21 mouse cellular contexts compared by ENCODE assay signal in genomic region chrX:137190122-137190521, GRCm38 (mm10).
DNase-seq lines count a peak whose midpoint lies in the region; ATAC-seq lines count a peak whose summit lies in the region.
"Had no signal": no experiment of that assay in that cellular context is flagged by ENCODE, and none has a peak within 500 bp of the region (broad histone marks: within the 10 kb centered on the region; RNA-seq: fewer than 3 reads in every experiment).

No protein-coding gene starts in this region.

- H3K36me3 ChIP-seq in intestine, embryonic 16.5 days (ENCODE audit: control insufficient read depth, insufficient read depth, low read length) = no peaks in the 10 kb centered on the region
- H3K36me3 ChIP-seq: embryonic facial prominence, embryonic 15.5 days; heart, embryonic 10.5 days; hindbrain, embryonic 10.5 days; limb, embryonic 12.5 days; liver, embryonic 12.5 days; neural tube, embryonic 12.5 days had no signal

- DNase-seq in frontal cortex, postnatal 25 days (ENCODE audit: low spot score in 2 of 2) = no peak
- peak; percentile 2 for DNase-seq in layer of hippocampus, adult 9-11 months
- no peak for DNase-seq in layer of hippocampus, postnatal 10 days (ENCODE audit: low spot score in 2 of 2)
- DNase-seq in 416B (ENCODE audit: low read depth) = peak; percentile 34
- DNase-seq in adipocyte (ENCODE audit: low spot score) = peak; percentile 10
- no peak for DNase-seq in B cell, adult 2 months
- DNase-seq: adrenal gland, postnatal 25 days; cerebellum, adult 8-10 months; gastrocnemius, postnatal 36 days; kidney, postnatal 4 days; lung, adult 2 months; thymus, postnatal 36 days had no signal

- WGBS in intestine, embryonic 16.5 days = 45% methylated on average over 1 of the region's 1 CpGs

- H3K4me1 ChIP-seq in intestine, embryonic 16.5 days (ENCODE audit: control insufficient read depth, insufficient read depth, low read length) = no peaks in the 10 kb centered on the region
- H3K4me1 ChIP-seq: embryonic facial prominence, embryonic 15.5 days; heart, embryonic 10.5 days; hindbrain, embryonic 10.5 days; limb, embryonic 12.5 days; liver, embryonic 12.5 days; megakaryocyte, embryonic 14.5 days; neural tube, embryonic 12.5 days had no signal

- no peaks in the 10 kb centered on the region for H3K9me3 ChIP-seq in intestine, embryonic 16.5 days (ENCODE audit: control insufficient read depth, low read length)
- H3K9me3 ChIP-seq: embryonic facial prominence, embryonic 15.5 days; heart, embryonic 10.5 days; hindbrain, embryonic 10.5 days; limb, embryonic 12.5 days; liver, embryonic 12.5 days; megakaryocyte, embryonic 14.5 days; neural tube, embryonic 12.5 days had no signal

- peak; percentile 76 for ATAC-seq in frontal cortex, adult (ENCODE audit: low TSS enrichment)
- ATAC-seq in intestine, embryonic 16.5 days = no peak
- ATAC-seq: liver, embryonic 12.5 days had no signal

- no peak overlapping the region for H3K4me2 ChIP-seq in intestine, embryonic 16.5 days (ENCODE audit: low read depth, low read length)
- H3K4me2 ChIP-seq: embryonic facial prominence, embryonic 15.5 days; limb, embryonic 12.5 days; liver, embryonic 12.5 days; neural tube, embryonic 12.5 days had no signal

- no peak overlapping the region for H3K9ac ChIP-seq in intestine, embryonic 16.5 days (ENCODE audit: low read depth, low read length)
- H3K9ac ChIP-seq: embryonic facial prominence, embryonic 15.5 days; limb, embryonic 12.5 days; liver, embryonic 12.5 days; neural tube, embryonic 12.5 days had no signal

- no peak overlapping the region for H3K4me3 ChIP-seq in intestine, embryonic 16.5 days (ENCODE audit: low read length)
- H3K4me3 ChIP-seq: embryonic facial prominence, embryonic 15.5 days; heart, embryonic 10.5 days; hindbrain, embryonic 10.5 days; limb, embryonic 12.5 days; liver, embryonic 12.5 days; megakaryocyte, embryonic 14.5 days; neural tube, embryonic 12.5 days had no signal

- no peaks in the 10 kb centered on the region for H3K27me3 ChIP-seq in intestine, embryonic 16.5 days (replicated peaks; ENCODE audit: control insufficient read depth, insufficient read depth, low read length)
- H3K27me3 ChIP-seq: embryonic facial prominence, embryonic 15.5 days; liver, embryonic 12.5 days; neural tube, embryonic 12.5 days had no signal

- no peak overlapping the region for H3K27ac ChIP-seq in intestine, embryonic 16.5 days (ENCODE audit: low read length)
- H3K27ac ChIP-seq: embryonic facial prominence, embryonic 15.5 days; heart, embryonic 10.5 days; hindbrain, embryonic 10.5 days; limb, embryonic 12.5 days; liver, embryonic 12.5 days; neural tube, embryonic 12.5 days had no signal

Comparison
In these comparisons a context has a peak if more than half of its experiments do, and no peak if none do; other contexts are left out.
1. DNase-seq: peak in layer of hippocampus, adult 9-11 months (single experiment), 416B (single experiment) and adipocyte (single experiment); none in frontal cortex, postnatal 25 days (0 of 2), layer of hippocampus, postnatal 10 days (0 of 2) and B cell, adult 2 months (0 of 2).